Mouse (Mus musculus): Measurements from ENCODE around the gene Vars. TPM values are rescaled to one million over a fixed set of nuclear protein-coding genes. Genes with fewer than 3 reads are reported as not detected.
A peak's percentile ranks its signal among the peaks of the same experiment; 100 is the strongest.
"Not testable (repeated sequence)": the region's sequence is repeated elsewhere in the genome, so short reads cannot be mapped to it uniquely, and the experiment has no call there.

Gene Vars
- polyA plus RNA-seq, 1 experiment from 2014 or later = 132 TPM

DNA sequence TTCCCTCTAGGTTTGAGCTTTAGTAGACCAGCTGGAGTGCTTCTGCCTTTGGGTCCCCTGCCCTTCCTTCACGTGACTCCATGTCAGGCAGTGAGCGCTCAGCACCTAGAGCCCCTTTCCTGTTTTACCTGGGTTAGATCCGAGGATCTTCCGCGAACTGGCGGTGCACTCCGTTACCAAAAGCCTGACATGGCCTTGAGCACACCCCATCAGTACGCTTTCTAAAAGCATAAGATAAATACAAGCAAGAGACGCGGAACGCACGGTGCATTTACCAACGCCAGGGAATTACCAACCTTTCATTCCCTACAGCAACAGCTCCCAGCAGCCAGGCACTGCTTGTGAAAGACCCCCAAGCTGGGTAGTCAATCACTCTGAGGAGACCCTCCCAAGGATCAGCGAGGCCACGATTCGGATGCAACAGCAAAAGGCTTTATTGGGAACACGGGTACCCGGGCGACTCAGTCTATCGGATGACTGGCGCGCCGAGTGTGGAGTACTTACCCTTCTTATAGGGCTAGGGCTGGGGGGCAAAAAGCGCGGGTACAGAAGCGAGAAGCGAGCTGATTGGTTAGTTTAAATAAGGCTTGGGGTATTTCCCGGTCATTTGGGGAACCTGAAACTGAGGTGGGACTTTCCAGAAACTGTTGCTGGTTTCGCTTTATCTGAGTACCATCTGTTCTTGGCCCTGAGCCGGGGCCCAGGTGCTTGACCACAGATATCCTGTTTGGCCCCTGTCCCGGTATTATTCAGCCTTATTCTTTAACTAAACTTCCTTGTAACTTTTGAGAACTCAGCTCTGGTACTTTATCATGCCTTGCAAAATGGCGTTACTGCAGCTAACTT is 693 bp upstream of the Vars start:
- Histone ChIP-seq H3K36me3 (ENCODE audit: insufficient read depth, low read length) (peaks cover 35% of the 10 kb centered on the region), H3K4me1 (ENCODE audit: insufficient read depth, low read length) (peaks cover 34% of the 10 kb centered on the region), H3K9ac (replicated peaks; ENCODE audit: low read length) (peak overlapping the region; percentile 98), H3K4me3 (ENCODE audit: low read length) (peak overlapping the region; percentile 93), H3K27ac (ENCODE audit: low read length) (peak overlapping the region; percentile 97), H3K4me2 (replicated peaks; ENCODE audit: low read depth, low read length) (peak overlapping the region; percentile 100)
- WGBS = 18% methylated on average over 29 of the region's 32 CpGs
- not testable (repeated sequence) for H3K27me3 ChIP-seq (ENCODE audit: insufficient read depth, low read length); H3K9me3 ChIP-seq (ENCODE audit: low read length); ATAC-seq (ENCODE audit: low FRiP score, low TSS enrichment)

DNA sequence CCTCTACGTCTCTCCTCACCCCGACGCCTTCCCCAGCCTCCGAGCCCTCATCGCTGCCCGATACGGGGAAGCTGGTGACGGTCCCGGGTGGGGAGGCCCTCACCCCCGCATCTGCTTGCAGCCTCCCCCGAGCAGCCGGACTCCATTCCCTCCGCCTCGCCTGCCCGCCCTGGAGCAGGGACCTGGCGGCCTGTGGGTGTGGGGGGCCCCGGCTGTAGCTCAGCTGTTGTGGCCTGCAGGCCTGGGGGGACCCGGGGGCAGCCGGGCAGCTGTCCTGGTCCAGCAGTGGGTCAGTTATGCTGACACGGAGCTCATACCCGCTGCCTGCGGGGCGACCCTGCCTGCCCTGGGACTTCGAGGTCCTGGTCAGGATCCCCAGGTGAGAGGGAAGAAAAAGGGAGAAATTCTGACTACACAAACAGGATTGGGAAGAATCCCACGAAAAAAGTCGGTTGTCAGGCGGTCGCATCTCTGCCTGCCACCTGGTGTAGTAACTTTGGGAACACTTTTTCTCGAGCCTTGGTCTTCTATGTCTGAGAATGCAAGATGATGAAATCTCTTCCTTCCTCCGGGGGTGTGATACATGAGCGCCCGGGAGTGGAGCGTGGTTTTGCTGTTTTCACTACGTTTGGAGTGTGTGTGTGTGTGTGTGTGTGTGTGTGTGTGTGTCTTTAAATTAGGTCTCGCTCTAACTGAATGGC is 815 bp downstream of the Vars start:
- WGBS = 0% methylated on average over 35 of the region's 35 CpGs
- peak overlapping the region; percentile 93 for H3K4me3 ChIP-seq (ENCODE audit: low read length)
- peaks cover 46% of the 10 kb centered on the region for H3K36me3 ChIP-seq (ENCODE audit: insufficient read depth, low read length)
- peak overlapping the region; percentile 98 for H3K9ac ChIP-seq (replicated peaks; ENCODE audit: low read length)
- peak; percentile 29 for ATAC-seq (ENCODE audit: low FRiP score, low TSS enrichment)
- H3K27me3 ChIP-seq (ENCODE audit: insufficient read depth, low read length) = no peaks in the 10 kb centered on the region
- peak overlapping the region; percentile 97 for H3K27ac ChIP-seq (ENCODE audit: low read length)
- H3K4me2 ChIP-seq (replicated peaks; ENCODE audit: low read depth, low read length) = peak overlapping the region; percentile 100
- peaks cover 32% of the 10 kb centered on the region for H3K4me1 ChIP-seq (ENCODE audit: insufficient read depth, low read length)
- peaks cover 1% of the 10 kb centered on the region; the same call in 1 of the 2 replicates for H3K9me3 ChIP-seq (ENCODE audit: low read length)

GRCm38 (mm10) chr17:35002153-35002865 is 1.5 kb downstream of the Vars start:
- 4% methylated on average over 12 of the region's 12 CpGs for WGBS
- Histone ChIP-seq H3K9ac (replicated peaks; ENCODE audit: low read length) (peak overlapping the region; percentile 98), H3K4me1 (ENCODE audit: insufficient read depth, low read length) (peaks cover 29% of the 10 kb centered on the region), H3K4me2 (replicated peaks; ENCODE audit: low read depth, low read length) (peak overlapping the region; percentile 100), H3K27ac (ENCODE audit: low read length) (peak overlapping the region; percentile 97), H3K27me3 (ENCODE audit: insufficient read depth, low read length) (no peaks in the 10 kb centered on the region), H3K9me3 (ENCODE audit: low read length) (no peaks in the 10 kb centered on the region), H3K36me3 (ENCODE audit: insufficient read depth, low read length) (peaks cover 44% of the 10 kb centered on the region), H3K4me3 (ENCODE audit: low read length) (peak overlapping the region; percentile 93)
- ATAC-seq (ENCODE audit: low FRiP score, low TSS enrichment) = no peak

GRCm38 (mm10) chr17:35003022-35003838 is 2.4 kb downstream of the Vars start:
- Histone ChIP-seq H3K4me1 (ENCODE audit: insufficient read depth, low read length) (peaks cover 29% of the 10 kb centered on the region), H3K4me3 (ENCODE audit: low read length) (peak overlapping the region; percentile 93; the same call in 1 of the 2 replicates), H3K27me3 (ENCODE audit: insufficient read depth, low read length) (no peaks in the 10 kb centered on the region), H3K9ac (replicated peaks; ENCODE audit: low read length) (peak overlapping the region; percentile 98), H3K9me3 (ENCODE audit: low read length) (no peaks in the 10 kb centered on the region), H3K4me2 (replicated peaks; ENCODE audit: low read depth, low read length) (peak overlapping the region; percentile 100), H3K27ac (ENCODE audit: low read length) (no peak overlapping the region), H3K36me3 (ENCODE audit: insufficient read depth, low read length) (peaks cover 44% of the 10 kb centered on the region)
- WGBS = 44% methylated on average over 9 of the region's 9 CpGs
- ATAC-seq (ENCODE audit: low FRiP score, low TSS enrichment) = no peak

DNA sequence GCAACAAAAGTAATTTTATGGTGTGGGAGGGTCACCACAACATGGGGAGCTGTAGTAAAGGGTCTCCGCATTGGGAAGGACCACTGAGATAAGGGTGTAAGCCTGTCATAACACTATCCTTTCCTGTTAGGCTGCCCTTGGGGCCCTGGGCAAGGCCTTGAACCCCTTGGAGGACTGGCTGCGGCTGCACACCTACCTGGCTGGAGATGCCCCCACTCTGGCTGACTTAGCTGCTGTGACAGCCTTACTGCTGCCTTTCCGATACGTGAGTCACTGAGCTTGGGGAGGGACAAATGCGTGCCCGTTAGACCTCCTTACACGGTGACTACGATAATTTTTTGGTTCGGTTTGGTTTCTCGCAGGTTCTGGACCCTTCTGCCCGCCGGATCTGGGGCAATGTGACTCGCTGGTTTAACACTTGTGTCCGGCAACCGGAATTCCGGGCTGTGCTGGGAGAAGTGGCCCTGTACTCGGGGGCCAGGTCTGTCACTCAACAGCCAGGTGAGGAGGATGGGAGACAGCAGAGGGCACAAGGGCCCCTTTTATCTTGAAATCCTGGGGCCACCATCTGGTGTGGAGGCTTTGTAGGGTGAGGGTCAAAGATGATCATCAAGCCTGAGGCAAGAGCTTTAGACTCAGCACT is 3.4 kb downstream of the Vars start:
- H3K27me3 ChIP-seq (ENCODE audit: insufficient read depth, low read length) = no peaks in the 10 kb centered on the region
- no peak for ATAC-seq (ENCODE audit: low FRiP score, low TSS enrichment)
- peaks cover 42% of the 10 kb centered on the region for H3K36me3 ChIP-seq (ENCODE audit: insufficient read depth, low read length)
- H3K4me1 ChIP-seq (ENCODE audit: insufficient read depth, low read length) = peaks cover 26% of the 10 kb centered on the region
- WGBS = 94% methylated on average over 17 of the region's 17 CpGs
- H3K9me3 ChIP-seq (ENCODE audit: low read length) = no peaks in the 10 kb centered on the region
- H3K4me3 ChIP-seq (ENCODE audit: low read length) = no peak overlapping the region
- H3K4me2 ChIP-seq (replicated peaks; ENCODE audit: low read depth, low read length) = no peak overlapping the region
- H3K9ac ChIP-seq (replicated peaks; ENCODE audit: low read length) = no peak overlapping the region
- H3K27ac ChIP-seq (ENCODE audit: low read length) = no peak overlapping the region

GRCm38 (mm10) chr17:35005158-35005557 is 4.4 kb downstream of the Vars start:
- no peak overlapping the region for H3K9ac ChIP-seq (replicated peaks; ENCODE audit: low read length)
- H3K27ac ChIP-seq (ENCODE audit: low read length) = no peak overlapping the region
- peaks cover 50% of the 10 kb centered on the region for H3K36me3 ChIP-seq (ENCODE audit: insufficient read depth, low read length)
- no peak overlapping the region for H3K4me2 ChIP-seq (replicated peaks; ENCODE audit: low read depth, low read length)
- WGBS = 90% methylated on average over 10 of the region's 10 CpGs
- no peak overlapping the region for H3K4me3 ChIP-seq (ENCODE audit: low read length)
- ATAC-seq (ENCODE audit: low FRiP score, low TSS enrichment) = no peak
- H3K9me3 ChIP-seq (ENCODE audit: low read length) = no peaks in the 10 kb centered on the region
- no peaks in the 10 kb centered on the region for H3K27me3 ChIP-seq (ENCODE audit: insufficient read depth, low read length)
- H3K4me1 ChIP-seq (ENCODE audit: insufficient read depth, low read length) = peaks cover 18% of the 10 kb centered on the region

DNA sequence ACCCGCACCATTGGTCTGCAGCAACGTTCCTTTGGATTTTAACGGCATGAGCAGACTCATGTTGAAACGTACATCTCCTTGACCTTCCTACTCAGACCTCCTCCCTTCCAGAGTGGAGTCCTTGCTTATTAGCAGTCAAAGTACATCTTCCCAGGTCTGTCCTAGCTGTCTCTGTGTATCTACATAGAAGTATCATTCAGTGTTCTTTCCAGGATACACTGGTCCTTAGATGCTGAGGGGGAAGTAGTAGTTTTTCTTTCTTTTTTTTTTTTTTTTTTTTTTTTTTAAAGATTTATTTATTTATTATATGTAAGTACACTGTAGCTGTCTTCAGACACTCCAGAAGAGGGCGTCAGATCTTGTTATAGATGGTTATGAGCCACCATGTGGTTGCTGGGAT is 5.1 kb downstream of the Vars start:
- Histone ChIP-seq H3K4me1 (ENCODE audit: insufficient read depth, low read length) (peaks cover 17% of the 10 kb centered on the region), H3K36me3 (ENCODE audit: insufficient read depth, low read length) (peaks cover 58% of the 10 kb centered on the region)
- H3K27me3 ChIP-seq (ENCODE audit: insufficient read depth, low read length); ATAC-seq (ENCODE audit: low FRiP score, low TSS enrichment); H3K27ac ChIP-seq (ENCODE audit: low read length); H3K9ac ChIP-seq (replicated peaks; ENCODE audit: low read length); H3K9me3 ChIP-seq (ENCODE audit: low read length); H3K4me2 ChIP-seq (replicated peaks; ENCODE audit: low read depth, low read length); H3K4me3 ChIP-seq (ENCODE audit: low read length): not testable (repeated sequence)
- WGBS = 94% methylated on average over 4 of the region's 5 CpGs

DNA sequence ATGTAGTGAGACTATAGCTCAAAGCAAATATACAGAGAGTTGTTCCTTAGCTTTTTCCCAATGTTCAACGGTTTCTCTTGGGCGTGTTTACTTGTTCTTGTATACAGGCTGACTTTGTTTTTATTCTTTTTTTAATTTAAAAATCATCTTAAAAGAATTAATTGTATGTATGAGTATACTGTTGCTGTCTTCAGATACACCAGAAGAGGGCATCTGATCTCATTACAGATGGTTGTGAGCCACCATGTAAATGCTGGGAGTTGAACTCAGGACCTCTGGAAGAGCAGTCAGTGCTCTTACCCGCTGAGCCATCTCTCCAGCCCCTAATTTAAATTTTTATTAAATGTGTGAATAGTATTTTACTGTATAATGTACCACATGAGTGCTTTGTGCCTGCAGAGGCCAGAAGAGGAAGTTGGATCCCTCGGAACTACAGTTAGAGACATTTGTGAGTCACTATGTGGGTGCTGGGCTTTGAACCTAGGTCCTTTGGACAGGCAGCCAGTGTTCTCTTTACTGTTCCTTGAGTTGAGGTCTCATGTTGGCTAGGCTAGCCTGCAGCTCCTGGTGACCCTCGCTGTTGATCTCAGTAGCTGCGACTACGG is 6.7 kb downstream of the Vars start:
- ATAC-seq (ENCODE audit: low FRiP score, low TSS enrichment) = no peak
- WGBS = 96% methylated on average over 7 of the region's 7 CpGs
- H3K9ac ChIP-seq (replicated peaks; ENCODE audit: low read length) = no peak overlapping the region
- H3K27me3 ChIP-seq (ENCODE audit: insufficient read depth, low read length) = no peaks in the 10 kb centered on the region
- H3K4me2 ChIP-seq (replicated peaks; ENCODE audit: low read depth, low read length) = no peak overlapping the region
- H3K4me3 ChIP-seq (ENCODE audit: low read length) = no peak overlapping the region
- H3K36me3 ChIP-seq (ENCODE audit: insufficient read depth, low read length) = peaks cover 74% of the 10 kb centered on the region
- no peaks in the 10 kb centered on the region for H3K9me3 ChIP-seq (ENCODE audit: low read length)
- H3K4me1 ChIP-seq (ENCODE audit: insufficient read depth, low read length) = peaks cover 11% of the 10 kb centered on the region
- H3K27ac ChIP-seq (ENCODE audit: low read length) = no peak overlapping the region

Measured in kidney, embryonic 16.5 days (tissue).